Mouse (Mus musculus) heart, postnatal 4 days (tissue): ENCODE results near the gene Tat. TPM values are rescaled to one million over a fixed set of nuclear protein-coding genes. Genes with fewer than 3 reads are reported as not detected.
A peak's percentile ranks its signal among the peaks of the same experiment; 100 is the strongest.

Experiments
- DNase-seq: peaks from one replicate; pipeline ENCODE4 v3.0.0; 2021
- total RNA-seq, 2 experiments: library from RNA; stranded (reverse); gene quantifications; 2 replicates each; pipeline ENCODE4 v1.2.3; 2021

Tat gene
- total RNA-seq, 2 experiments from 2014 or later, result 0.14 TPM; not detected in 1

DNA sequence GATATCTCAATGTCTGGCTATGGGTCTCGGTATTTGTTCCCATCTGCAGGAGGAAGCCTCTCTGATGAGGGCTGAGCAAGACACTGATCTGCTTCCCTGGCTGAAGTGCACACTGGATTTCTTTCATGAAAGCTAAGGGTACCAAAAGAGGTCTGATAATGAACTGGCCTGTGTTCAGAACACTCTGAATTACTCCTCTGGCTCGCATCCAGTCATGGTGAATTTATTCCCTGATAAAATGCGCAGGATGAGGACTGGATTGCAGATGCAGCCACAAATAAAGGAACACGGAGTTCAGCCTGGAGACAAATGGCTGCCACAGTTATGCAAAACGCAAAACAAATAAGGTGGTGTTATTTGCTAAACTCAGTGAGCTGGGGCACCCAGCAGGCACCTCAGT lies 6.3 kb upstream of the Tat start:
- DNase-seq, result no peak

DNA sequence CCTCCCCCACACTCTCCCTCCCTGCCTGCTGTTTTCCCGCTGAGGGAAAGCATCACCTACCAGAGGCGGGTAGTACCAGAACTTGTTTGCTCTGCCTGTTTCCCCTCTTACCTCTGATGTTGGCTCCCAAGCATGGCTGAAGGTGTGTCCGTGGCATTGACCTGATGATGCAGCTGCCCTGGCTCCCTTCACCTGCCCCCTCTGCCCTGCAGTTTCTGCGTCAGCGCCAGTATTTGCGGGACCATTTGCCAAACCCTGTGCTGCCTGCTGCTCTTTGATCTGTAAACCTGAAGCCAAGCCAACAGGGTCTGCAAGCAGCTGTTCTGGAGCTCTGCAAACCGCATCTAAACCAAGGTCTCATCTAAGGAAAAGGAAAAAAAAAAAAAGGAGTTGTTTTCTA lies 3.9 kb upstream of the Tat start:
- no peak for DNase-seq

DNA sequence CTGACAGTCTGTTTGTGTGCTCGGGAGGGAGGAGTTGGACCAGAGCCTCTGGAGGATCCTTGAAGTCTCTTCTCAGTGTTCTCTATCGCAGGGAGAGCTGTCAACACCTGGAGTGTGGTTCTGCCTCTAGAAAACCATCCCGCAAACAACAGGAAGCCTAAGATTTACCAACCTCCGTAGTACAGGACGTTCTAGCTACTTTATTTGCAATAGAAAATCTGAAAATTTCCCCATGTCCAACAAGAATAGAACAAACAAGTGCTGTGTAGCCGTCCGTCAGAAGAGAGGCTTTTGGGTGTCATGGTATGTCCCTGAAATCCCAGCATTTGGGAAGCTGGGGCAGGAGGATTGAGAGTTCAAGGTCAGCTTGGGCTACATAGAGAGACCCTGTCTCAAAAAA lies 2.5 kb upstream of the Tat start:
- no peak for DNase-seq

DNA sequence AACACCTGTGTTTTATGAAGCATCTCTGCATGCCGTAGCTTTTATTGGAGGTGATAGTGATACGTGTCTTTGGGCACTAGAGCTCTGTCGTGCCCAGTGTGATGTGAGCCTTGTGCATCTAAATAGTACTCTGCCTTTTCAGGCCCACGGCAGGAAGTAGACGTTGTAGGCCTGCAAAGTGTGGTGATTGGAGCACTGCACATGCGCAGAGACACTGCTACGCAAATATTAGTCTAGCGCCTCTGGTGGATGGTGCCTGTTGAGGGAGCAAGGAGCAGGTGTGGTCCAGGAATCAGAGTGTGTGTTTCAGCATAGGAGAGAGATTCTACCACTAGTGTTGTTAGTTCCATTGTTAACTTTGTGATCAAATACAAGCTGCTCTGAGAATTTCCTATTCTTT lies 1.1 kb upstream of the Tat start:
- DNase-seq, result no peak

DNA sequence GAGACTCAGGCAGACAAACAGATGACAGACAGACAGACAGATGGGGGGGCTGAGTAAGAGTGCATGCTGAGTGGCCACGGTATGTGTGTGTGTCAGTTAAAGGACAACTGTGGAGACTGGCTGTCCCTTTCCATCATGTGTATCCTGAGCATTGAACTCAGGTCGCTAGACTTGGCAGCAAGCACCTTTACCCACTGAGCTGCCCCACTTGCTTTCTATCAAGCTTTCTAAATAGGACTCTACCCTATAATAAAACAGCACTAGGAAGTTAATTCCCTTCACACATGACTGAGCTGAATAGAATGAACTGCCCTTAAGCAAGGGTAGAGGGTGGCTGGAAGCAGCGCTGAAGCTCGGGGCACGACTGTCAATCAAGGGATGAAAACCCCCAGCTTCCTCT lies 1.9 kb downstream of the Tat start:
- no peak for DNase-seq

DNA sequence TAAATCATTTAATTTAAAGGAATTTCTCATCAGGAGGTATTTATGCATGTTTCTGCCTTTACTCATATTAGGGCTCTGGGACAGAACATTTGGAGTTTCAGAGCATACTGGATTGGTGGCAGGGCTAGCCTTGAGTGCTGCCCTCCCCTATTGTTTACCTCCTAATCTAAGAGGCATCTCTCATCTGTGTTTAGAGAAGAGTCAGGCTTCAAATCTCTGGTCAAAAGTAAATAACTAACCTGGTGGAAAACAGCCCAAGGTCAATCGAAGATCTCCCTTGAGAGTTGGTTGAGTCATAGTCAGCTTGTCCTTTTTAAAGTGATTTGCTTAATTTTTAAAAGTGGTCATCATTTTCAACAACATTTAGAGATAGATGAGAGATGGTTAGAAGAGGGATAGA lies 2.7 kb downstream of the Tat start:
- no peak for DNase-seq

DNA sequence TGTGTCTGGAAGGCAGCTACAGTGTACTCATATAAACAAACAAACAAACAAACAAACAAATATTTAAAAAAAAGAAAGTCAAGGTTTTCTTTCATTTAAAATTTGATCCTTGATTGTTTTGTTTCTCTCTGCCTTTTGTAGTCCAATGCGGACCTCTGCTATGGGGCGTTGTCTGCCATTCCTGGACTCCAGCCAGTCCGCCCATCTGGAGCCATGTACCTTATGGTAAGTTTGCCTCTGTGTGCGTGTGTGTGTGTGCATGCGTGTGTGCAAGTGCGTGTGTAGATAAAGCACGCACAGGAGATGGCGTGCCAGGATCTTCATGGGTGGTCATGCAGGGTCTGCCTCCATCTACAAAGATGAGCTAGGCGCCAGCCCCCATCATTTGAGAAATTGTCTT lies 7.1 kb downstream of the Tat start:
- DNase-seq, result no peak

DNA sequence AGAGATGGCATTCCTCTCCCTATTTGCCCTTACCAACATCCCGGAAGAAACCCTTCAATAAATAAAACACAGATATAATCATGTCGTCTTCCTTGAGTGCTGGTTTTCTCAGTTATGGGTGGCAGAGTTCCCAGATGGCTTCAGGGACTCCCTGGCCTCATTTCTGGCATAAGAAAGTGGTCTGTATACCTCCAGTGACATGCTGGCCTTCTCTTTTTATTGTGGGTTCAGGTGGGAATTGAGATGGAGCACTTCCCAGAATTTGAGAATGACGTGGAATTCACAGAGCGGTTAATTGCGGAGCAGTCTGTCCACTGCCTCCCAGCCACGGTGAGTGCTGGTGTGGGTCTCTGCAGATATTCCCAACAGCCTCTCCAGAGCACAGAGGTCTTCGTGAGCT lies 7.8 kb downstream of the Tat start:
- DNase-seq, result no peak

DNA sequence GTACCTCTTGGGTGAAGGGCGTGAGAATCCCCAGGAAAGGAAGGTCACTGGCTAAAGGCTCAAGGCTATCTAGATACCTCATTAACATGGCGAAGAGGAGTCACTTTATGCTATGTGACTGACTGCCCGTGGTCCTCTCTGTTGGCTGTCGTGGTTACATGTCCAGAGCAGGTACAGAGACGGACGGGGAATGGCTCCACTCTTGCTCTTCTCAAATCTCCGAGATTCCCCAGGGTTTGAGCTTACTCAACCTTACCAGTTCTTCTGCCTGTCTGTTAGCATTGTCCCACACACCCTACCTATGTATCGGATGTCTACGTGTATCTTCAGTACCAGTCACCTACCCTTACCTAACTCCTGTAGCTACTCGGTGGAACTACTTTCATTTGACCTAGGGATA lies 9.7 kb downstream of the Tat start:
- no peak for DNase-seq

DNA sequence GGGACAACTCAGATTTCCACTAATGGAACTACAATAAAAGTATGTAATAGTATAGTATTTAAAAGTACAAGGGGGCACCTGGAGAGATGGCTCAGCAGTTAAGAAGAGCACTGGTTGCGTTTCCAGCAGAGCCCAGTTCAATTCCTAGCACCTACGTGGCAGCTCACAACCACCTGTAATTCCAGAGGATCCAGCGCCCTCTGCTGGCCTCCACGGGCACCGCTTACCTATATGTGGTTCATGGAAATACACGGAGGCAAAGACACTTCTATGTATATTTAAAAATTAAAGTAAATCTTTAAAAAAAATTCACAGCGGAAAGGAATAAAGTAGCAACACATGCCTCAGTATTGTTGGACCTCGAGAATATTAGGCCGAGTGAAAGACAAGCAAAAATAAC lies 12.7 kb downstream of the Tat start:
- DNase-seq, result no peak

DNA sequence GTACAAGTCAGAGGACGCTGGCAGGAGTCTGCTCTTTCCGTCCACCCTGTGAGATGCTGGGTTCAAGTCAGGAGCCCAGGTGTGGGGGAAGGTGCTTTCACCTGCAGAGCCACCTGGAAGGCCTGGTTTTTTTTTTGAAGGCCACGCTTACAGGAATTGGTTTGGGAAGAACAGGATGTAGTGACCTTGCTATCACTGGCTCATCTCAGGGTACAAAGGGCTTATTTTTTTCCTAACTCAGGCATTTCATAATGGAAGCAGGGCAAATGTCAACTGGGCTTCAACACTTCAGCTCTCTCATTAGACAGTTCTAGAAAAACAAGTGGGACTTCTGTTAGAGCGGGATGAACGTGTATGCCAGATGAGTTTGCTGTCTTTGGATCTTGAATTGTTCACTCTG lies 14.1 kb downstream of the Tat start:
- no peak for DNase-seq

DNA sequence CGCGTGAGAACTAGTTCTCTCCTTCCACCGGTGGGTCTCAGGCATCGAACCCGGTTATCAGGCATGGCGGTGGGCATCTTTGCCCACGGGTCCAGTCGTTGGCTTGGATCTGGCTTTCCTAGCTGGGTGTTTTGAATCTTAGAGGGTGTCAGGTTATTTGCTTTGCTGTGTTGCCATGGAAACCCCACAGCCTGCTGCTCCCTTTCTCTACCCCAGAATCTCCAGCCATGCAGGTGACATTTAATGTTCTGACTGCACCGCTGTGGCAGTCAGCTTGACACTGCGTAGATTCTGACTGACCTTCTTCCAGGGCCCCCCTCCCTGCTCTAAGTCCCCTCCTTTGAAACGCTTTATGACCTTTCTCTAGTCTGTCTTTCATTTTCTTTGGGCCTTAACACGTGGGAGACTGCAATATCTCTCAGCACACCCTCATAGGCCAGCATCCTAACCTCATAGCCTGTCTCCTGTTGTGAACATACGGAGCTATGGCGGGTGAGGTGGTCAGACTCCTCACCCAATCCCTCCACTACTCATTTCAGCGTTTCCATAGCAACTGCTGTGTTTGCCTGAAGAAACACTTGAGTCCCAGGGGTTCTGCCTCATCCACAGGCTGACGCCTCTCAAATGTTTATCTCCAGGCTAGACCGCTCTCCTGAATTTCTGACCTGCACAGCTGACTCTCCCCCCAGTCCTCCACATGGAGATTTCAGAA lies 16.2 kb downstream of the Tat start:
- no peak for DNase-seq

DNA sequence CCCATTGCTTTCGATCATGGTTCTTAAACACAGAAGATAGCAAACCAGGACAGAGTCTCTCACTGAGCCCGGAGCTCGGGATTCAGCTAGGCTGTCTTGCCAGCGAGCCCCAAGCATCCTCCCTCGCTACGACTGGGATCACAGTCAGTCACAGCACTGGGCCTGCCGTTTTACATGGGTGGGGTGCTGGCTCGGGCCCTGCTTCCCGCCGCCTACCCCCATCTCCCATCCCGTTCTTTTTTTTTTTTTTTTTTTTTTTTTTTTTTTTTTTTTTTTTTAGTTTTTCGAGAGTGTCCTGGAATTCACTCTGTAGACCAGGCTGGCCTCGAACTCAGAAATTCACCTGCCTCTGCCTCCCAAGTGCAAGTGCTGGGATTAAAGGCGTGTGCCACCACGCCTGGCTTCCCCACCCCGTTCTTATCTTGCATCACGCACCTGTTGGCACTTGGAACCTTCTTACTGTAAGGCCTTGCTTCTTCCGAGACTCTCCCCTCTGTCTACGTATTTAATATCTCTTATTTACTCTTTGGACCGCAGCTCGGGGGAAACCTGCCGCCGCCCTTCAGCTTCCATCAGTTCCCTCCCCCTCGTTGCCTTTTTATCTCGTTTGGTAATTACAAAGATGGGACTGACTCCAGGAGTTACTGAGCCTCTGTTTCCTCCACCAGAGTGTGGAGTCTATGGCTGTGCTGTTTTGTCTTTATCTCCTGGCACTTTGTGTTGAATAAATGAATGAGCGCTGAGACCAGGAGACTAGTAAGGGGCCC lies 18.2 kb downstream of the Tat start:
- no peak for DNase-seq

DNA sequence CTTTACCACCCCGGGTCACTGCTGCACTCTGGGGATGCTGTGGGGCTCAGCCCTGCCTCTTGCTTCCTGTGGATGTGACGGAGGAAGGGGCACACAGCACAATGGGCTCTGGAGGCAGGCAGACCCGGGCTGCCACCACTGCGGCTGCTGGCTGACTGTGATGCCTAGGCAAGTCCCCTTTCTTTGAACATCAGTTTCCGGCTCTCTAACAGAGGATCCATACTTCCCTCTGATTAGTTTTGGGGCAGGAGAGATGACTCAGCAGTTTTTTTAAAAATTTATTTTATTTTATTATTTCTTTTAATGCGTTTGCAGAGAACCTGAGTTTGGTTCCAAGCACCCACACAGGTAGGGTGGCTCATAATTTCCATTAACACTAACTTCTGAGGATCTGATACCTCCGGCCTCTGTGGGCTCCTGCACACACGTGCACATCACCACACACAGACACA lies 18.8 kb downstream of the Tat start:
- no peak for DNase-seq

DNA sequence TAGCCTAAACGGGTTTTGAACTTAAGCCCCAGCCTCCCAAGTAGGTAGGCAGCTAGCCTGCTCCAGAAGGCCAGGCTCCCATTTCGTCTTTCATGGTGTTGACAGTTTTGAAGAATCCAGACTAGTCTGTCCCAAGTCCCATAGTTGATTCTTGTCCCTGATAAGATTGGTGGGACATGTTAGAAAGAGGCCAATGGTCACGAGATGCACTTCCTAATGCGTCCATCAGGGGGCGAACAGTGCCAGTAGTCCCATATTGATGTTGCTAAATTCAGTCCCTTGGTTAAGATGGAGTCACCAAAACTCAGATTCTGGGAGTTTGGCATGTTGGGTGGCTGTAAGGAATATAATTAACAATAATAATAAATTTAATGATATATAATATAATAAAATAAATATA lies 20.6 kb downstream of the Tat start:
- peak; percentile 69 for DNase-seq

DNA sequence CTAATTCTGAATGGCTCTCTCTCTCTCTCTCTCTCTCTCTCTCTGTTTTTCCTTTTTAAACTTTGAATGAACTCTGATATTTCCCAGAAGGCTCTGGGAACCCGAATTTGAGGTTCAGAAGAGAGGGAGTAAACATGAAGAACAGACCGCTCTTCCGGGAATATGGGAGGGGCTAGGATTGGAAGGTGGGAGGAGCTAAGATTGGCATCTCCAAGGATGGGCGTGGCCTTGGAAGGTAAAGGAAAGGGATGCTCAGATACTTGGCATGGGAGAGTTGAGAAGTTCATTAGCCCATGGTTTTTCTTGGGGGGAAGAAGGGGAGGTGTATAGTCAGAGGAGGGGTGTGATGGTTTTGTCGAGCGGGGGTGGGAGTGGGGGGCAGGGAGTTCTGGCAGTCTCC lies 31.8 kb downstream of the Tat start:
- DNase-seq, result peak; percentile 19

DNA sequence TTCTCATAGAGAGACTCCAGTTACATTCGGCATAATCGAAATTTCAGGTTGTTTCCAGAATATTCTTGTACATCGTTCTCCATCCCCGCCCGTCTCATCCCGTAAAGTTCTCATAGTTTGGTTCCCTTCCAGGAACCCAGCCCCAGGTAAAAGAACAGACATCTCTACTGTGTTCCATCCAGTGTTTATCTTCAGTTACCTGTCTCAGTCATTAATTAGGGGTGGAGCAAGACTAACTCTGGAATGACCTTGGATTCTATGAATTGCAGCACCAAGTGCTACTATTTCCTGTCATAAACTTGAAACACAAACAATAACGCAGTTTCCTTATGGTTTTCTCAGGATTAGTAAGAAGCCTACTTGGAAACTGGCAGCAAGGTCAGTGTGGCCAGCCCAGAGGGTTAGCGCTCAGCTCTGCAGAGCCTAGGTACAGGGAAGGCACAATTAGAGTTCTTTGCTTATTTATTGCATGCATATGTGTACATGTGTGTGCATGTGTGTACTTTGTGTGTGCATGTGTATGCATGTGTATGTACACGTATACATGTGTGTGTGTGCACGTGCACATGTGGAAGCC lies 32.6 kb downstream of the Tat start:
- no peak for DNase-seq

DNA sequence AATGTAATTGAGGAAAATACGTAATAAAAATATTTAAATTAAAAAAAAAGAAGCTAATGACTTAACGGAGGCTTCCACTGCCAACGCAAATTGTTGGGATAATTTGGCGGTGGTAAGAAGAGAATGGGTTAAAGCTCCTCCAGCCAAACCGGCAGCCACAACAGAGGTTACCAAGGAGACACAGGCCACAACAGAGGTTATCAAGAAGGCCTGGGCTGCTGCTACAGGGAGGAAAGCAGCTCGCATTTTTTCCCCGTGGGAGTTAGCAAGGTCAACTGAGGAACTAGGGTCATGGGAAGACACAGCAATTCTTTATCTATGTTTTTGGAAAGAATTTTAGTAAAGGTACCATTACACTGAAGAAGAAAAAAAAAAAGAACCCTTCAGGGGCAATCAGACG lies 43.5 kb downstream of the Tat start:
- DNase-seq, result peak; percentile 30

DNA sequence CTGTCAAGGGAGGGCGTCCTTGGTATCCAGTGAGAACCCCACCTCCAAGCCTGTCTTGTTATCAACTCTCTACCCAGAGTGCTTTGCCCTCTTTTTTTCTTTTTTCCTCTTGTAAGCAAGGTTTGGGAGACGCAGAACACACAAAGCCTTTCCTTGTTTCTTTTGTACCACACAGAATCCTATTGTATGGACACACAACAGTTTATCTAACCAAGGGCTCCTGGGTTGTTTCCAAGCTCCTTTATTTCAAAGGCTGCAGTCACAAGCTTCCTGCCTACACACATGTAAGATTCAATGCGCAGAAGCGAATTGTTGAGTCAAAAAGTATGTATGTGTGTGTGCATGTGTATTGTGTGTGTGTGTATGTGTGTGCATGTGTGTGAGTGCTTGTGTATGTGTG lies 44.1 kb downstream of the Tat start:
- no peak for DNase-seq

DNA sequence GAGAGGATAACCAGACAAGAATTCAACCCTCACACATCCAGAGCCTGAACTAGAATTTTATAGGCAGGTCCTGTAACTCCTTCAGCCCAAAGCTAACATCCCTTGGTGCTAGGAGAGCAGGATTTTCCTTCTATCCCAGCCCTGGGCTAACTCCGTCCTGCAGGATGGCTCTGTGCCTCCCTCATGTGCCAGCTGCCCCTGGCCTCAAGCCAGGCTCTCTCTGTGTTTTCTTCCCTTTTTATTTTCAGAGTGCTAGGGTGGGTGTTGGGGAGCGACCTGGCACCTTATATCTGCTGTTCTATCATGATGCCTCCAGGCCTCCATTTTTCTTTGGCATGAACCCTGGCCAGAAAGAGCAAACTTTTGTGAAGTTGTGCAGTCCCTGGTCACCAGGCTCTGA lies 45.9 kb downstream of the Tat start:
- no peak for DNase-seq

DNA sequence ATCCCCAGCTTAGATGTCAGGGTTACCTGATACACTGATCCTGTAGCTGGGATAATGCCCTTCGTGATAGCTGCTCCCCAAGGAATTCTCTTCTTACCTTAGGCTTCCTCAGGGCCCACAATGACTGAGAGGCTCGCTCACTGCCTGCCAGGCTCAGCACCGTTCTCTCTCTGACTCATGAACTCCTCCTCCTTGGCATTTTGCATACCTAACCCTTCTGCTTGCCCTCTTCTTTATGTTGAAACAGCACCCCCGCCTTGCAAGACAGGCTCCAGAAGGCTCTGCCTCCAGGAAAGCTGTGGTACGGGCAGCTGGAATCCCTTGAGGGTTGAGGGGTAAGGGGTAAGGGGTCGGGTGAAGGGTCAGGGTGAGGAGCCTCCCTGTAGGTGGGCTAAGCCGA lies 49.0 kb downstream of the Tat start:
- DNase-seq, result no peak

DNA sequence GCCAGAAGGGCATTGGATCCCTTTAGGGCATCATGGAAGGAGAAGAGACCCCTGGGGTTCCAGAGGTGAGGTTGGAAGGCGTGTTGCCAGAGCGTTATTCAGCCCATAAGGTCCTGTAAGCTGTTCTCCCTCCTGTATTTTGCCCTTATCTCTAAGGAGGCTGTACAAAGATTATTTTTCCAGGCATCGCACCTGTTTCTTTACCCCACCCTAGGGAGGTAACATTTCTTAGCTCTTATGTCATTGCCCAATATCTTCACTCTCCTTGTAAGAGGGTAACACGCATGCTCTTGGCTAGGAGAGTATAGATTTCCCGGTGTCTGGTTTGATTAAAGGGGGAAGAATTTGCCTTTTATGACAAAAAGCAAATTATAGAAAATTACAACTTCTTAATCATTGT lies 49.4 kb downstream of the Tat start, which contains the start of gene Chst4:
Gene Chst4, minus strand, starts transcription at position 82 of the 400 bp plus-strand sequence.
- DNase-seq, result no peak

DNA sequence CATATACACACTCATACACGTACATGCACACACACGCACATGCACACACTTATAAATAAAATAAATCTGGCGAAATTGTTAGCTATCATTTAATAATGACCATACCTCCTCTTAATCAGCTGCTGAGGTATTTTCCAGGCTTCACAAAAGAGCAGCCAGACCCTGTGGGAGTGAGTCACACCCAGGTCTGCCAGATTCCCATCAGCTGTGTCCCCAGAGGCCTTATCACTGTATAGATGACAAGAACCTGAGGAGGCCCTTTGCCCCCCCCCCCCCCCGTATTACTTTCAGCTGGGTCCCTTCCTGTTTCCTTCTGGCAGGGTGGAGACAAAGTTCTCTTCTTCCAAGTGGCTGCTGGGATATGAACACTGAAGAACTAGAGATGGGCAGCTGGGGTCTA lies 50.3 kb downstream of the Tat start:
- no peak for DNase-seq
